Mouse (Mus musculus) naive thymus-derived CD4-positive, alpha-beta T cell, adult 2 months (primary cell): ENCODE measurements around the gene Mtg2.

Experiments used
- DNase-seq: peaks from one replicate; pipeline ENCODE4 v3.0.0-alpha.2; 2011; ENCODE audit warnings: low read depth

Gene Mtg2

DNA sequence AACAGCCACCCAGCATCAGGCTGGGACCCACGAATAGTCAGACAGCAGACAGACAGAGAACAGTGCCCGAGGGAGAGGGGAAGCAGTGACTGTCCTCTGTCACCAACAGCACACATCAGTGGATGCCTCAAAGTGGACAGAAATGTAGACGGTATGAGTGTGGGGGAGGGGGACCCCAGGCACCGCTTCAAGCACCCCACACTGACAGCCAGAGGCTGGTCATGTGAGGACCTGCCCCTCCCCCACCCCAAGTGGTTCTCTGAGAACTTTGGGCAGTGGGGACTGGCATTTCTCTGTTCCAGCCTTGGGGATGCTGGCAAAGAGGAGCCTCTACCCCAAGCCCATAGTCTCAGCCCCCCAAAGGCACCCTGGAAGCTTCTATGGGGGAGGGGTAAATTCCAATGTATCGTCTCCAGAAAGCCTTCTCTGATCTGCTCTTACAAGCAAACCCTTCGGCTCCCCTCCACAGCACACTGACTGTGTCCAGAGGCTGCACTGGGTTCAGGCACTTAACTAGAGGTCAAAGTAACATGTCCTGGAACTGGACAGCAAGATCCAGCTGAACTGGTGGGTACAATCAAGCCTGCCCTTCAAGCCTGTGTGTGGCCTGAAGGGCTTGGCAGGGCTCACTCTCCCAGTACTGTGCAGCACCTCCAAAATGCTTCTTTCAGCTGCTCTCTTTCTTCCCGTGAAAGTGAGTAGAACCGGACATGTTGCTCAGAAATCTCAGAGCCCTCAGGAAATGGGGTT, 35.2 kb downstream of the Mtg2 start:
- peak; percentile 16 for DNase-seq

DNA sequence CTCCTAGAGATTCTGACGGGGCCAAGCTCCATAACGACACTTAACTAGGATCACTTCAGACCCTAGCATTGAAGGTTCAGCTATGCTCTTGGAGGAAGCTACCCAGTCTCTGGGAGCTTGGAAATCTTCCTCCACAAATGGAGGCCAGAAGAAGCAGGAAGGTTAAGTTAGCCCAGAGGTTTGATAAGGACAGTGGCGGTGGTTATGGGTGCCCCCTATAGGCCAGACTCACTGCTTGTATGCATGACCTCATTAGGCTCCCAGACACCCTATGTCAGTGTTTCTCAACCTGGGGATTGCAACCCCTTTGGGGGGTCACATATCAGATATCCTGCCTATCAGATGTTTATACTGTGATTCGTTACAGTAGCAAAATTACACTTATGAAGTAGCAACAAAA, 36.7 kb downstream of the Mtg2 start:
- DNase-seq: peak; percentile 37

DNA sequence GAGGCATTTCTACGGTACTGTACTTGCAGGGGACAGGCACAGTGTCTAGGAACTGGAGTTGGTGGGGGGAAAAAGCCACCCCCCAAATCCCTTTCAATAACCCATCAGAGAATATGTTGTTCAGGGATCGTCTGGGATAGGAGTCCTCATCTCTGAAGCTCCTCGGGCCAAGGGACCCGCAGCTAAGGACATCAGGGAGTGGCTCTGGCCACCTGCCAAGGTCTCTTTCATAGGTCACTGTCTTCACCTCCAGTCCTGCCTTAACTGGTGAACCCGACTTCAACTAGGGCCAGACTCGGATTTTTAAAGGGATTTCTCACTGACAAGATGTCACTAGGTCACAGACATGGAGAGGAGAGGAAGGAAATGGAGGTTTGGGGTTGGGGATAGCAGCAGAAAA, 37.9 kb downstream of the Mtg2 start:
- no peak for DNase-seq

- no peak for DNase-seq
Measured at GRCm38 (mm10) chr2:180113909-180114890, 43.8 kb downstream of the Mtg2 start.

- no peak for DNase-seq
Measured at GRCm38 (mm10) chr2:180115279-180115678, 44.9 kb downstream of the Mtg2 start.

DNA sequence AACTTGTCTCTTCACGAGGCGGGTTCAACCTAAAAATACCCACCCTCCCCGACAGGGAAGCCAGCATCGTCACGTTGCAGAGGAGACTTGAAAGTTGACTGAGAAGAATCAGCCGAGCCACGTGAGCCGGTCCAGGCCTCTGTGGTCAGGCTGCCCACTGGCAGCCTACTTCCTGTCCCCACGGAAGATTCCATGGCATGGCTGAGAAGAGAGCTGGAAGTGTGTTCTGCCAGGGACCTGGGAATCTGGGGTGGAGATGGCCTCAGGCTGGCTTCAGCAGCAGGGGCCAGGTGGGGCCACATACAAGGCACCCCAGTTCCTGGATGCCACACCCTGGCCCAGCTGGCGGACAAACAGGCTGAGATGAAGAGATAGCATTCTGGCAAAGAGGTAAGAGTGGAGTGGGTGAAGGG, 45.7 kb downstream of the Mtg2 start:
- DNase-seq: no peak

DNA sequence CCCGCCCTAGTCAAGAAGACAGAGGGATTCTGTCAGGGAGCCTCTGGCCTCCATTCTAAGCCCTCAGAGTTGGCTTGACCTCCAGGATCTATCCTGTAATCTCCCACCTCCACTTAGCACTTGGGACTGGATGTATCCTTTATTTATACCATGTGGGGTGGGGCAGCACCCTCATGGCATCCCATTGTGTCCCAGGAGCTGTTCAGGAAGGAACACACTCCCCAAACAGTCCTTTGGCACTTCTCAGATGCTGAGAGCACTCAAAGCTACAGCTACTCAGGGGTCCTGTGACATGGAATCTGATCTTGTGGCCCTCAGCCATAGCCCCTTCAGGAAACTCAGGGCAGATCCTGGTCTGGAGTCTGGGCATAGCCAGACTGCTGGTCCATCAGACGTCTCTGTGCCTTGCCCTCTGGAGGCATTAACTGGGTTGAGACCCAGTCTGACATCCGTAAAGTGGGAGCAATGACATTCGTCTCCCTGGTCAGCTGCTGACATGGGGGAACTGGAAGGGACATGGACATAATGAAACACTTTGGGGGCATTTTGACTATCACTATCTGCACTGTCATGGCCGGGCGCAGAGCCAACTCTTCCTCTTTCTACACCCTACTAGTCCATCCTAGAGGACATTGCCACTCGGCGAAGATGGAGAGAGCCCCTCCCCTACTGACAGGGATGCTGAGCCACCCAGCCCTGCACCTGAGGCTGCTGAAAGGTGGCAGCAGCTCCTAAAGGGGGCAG, 46.5 kb downstream of the Mtg2 start:
- DNase-seq: no peak

- DNase-seq: peak; percentile 55
Measured at GRCm38 (mm10) chr2:180117485-180118194, 47.3 kb downstream of the Mtg2 start.

- DNase-seq: peak; percentile 95
Measured at GRCm38 (mm10) chr2:180118661-180119438, 48.5 kb downstream of the Mtg2 start, which contains the start of gene Osbpl2. Osbpl2 (plus strand) TSS chr2:180119306.

DNA sequence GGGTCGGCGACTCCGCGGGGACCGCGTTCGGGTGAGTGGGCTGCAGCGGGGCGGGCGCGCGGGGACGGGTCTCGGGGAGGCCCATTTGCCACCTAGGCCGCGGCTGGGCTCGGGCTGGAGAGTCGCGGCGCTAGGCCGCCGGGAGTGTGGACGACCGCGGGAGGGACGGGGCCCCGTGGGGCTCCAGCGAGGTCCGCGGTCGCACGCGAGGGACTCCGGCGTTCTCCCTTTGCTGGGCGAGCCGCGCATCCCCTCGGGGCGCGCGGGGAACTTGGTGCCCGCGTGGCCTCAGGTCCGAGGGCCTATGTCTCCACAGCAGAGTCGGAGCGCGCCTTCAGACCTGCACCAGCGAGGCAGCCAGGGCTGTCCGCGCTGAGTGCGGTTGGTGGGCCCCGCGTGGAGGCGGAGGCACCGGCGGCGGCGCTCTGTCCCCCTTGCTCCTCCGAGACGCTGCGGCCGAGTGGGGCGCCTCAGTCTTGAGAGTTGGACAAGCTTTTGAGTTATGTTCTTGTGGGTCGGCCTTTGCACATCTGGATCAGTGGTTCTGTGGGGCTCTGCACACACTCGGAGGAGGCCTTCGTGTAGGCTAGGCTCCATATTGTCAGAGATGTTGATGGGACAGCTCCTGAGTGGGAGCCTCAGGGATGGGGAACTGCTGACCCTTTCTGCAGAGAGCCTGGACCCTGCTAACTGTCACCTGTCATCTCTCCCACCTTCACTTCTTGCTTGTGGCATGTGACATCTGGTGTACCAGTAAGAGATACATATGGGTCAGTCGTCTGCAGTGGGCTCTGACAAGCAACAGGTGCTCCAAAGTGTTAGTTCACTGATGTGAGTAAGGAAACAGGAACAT, 49.3 kb downstream of the Mtg2 start:
- peak; percentile 48 for DNase-seq

- no peak for DNase-seq
Measured at GRCm38 (mm10) chr2:180120292-180120761, 49.9 kb downstream of the Mtg2 start.

DNA sequence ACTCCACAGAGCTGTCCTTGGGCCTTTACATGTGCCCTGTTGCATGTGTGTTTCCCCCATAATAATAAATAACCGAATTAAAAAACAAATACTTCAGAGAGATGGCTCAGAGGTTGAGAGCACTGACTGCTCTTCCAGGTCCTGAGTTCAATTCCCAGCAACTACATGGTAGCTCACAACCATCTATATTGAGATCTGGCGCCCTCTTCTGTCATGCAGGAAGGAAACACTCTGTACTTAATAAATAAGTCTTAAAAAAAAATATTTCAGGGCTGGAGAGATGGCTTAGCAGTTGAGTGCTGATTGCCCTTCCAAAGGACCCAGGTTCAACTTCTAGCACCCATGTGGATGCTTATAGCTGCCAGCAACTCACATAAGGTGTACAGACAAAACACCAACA, 53.8 kb downstream of the Mtg2 start:
- DNase-seq: peak; percentile 21

DNA sequence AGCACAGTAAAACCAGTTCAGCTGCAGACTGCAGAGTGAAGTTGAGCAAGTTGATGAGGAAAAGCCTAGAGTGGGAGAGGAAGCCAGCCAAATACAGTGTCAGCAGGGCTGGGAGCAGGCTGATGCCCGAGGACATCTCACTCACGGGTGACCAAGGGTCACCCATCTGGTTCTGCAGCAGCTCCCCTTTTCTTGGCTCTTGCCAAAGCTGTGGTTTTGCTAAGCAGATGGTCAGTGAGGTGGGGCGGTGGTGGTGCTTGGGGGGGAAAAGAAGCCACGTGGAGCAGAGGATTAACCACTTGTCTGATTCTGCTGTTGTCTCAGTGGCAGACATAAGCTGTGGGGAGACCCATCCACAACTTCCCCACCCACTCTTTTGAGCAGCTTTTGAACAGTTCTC, 55.8 kb downstream of the Mtg2 start:
- DNase-seq: no peak

DNA sequence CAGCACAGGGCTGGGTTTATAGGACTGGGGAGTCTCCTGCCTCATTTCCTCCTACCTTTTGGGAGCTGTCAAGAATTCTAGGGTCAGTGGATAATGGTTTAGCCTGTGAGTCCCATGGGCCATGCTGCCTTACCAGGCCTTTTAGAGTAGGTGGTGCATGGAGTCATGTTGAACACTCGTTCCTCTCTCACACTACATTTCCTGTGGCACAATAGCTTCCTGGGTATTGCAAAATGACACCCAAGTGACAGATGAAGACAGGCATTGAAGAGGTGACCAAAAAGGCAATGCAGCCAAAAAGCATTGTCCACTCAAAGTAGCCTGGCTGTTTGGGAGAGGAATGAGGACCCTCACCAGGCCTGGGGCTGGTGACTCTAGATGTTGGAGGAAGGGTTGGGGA, 57.3 kb downstream of the Mtg2 start:
- DNase-seq: no peak

DNA sequence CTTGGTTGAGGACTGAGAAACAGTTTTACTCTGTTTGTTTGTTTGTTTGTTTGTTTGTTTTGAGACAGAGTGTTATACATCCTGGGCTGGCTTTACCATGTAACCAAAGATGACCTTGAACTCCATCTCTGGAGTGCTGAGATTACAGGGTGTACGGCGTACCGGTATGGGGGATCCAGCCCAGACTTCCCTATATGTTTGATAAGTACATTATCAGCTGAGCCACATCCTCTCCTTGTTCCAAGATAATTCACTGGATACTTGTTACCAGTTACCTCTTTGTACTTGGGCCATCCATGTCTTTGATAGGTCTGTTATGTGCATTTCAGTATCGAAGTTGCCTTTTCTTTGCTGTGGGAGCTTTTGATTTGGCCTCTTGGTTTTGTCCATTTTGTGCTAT, 62.8 kb downstream of the Mtg2 start:
- no peak for DNase-seq

DNA sequence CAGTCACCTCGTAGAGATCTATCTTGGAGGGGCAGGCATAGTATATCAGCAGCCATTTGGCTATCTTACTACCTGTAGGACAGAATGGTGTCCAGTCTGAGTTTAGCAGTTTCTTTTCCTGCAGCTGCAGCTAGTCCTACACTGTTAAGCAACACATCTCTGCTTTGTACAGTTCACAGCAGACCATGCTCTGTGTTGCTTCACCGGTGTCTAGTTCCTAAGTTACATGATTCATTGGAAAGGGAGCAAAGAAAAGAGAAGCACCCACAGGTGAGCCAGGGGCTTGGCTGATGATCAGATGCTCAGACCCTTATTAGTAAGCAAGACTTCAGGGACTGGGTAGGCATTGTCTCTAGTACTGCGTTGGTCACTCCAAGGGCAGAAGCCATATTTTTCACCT, 63.5 kb downstream of the Mtg2 start:
- no peak for DNase-seq

DNA sequence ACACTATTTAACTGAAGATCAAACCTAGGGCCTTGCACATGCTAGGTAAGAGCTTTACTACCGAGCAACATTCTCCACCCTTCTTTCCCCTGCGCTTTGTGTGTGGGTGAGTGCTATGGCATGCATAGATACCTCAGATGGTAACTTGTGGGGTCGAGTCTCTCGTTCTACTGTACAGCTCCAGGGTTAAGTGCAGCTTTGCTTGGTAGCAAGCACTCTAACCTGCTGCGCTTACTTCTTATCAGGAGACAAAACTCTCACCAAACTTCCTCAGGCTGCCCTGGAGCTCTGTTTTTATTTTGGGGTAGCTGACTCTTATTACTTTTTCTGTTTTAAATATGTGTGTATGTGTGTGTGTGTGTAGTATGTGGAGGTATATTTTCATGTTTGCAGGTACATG, 65.0 kb downstream of the Mtg2 start:
- no peak for DNase-seq
